Mouse (Mus musculus) embryo, embryonic 10 days (tissue): ENCODE data around the gene Mical3.

Experiments
- DNase-seq: peaks from one replicate; pipeline ENCODE4 v3.0.0-alpha.2; 2015; ENCODE audit warnings: low spot score

Mical3 gene

GRCm38 (mm10) chr6:121109181-121109981 lies 21.4 kb downstream of the Mical3 start:
- DNase-seq, result peak; percentile 40

- DNase-seq, result no peak
Observed at GRCm38 (mm10) chr6:121108075-121108474, 22.7 kb downstream of the Mical3 start.

- DNase-seq, result no peak
Observed at GRCm38 (mm10) chr6:121106711-121107405, 23.9 kb downstream of the Mical3 start.

GRCm38 (mm10) chr6:121105726-121106125 lies 25.1 kb downstream of the Mical3 start:
- DNase-seq, result no peak

- no peak for DNase-seq
Observed at GRCm38 (mm10) chr6:121103406-121104171, 27.2 kb downstream of the Mical3 start.

GRCm38 (mm10) chr6:121102941-121103340 lies 27.9 kb downstream of the Mical3 start:
- no peak for DNase-seq

- no peak for DNase-seq
Observed at GRCm38 (mm10) chr6:121102084-121102483, 28.7 kb downstream of the Mical3 start.

- no peak for DNase-seq
Observed at GRCm38 (mm10) chr6:121101201-121101600, 29.6 kb downstream of the Mical3 start.

- no peak for DNase-seq
Observed at GRCm38 (mm10) chr6:121099831-121100230, 31.0 kb downstream of the Mical3 start.

GRCm38 (mm10) chr6:121099228-121099608 lies 31.6 kb downstream of the Mical3 start:
- DNase-seq, result no peak

- no peak for DNase-seq
Observed at GRCm38 (mm10) chr6:121098511-121099227, 32.1 kb downstream of the Mical3 start.

- no peak for DNase-seq
Observed at GRCm38 (mm10) chr6:121098109-121098508, 32.7 kb downstream of the Mical3 start.

GRCm38 (mm10) chr6:121096862-121097261 lies 33.9 kb downstream of the Mical3 start:
- DNase-seq, result no peak

- DNase-seq, result no peak
Observed at GRCm38 (mm10) chr6:121096390-121096789, 34.4 kb downstream of the Mical3 start.

- no peak for DNase-seq
Observed at GRCm38 (mm10) chr6:121093662-121094408, 37.0 kb downstream of the Mical3 start.

GRCm38 (mm10) chr6:121090786-121091185 lies 40.0 kb downstream of the Mical3 start:
- DNase-seq, result no peak

- DNase-seq, result peak; percentile 68
Observed at GRCm38 (mm10) chr6:121087586-121088245, 43.1 kb downstream of the Mical3 start.

- no peak for DNase-seq
Observed at GRCm38 (mm10) chr6:121087127-121087526, 43.7 kb downstream of the Mical3 start.

GRCm38 (mm10) chr6:121086226-121086625 lies 44.6 kb downstream of the Mical3 start:
- no peak for DNase-seq

GRCm38 (mm10) chr6:121084050-121084480 lies 46.7 kb downstream of the Mical3 start:
- no peak for DNase-seq

GRCm38 (mm10) chr6:121082094-121082473 lies 48.7 kb downstream of the Mical3 start:
- DNase-seq, result no peak
